Mouse (Mus musculus): ENCODE results near the gene Defb45. TPM values are rescaled to one million over a fixed set of nuclear protein-coding genes. Genes with fewer than 3 reads are reported as not detected.

The Defb45 gene
- polyA plus RNA-seq, 1 experiment from 2014 or later, result not detected

DNA sequence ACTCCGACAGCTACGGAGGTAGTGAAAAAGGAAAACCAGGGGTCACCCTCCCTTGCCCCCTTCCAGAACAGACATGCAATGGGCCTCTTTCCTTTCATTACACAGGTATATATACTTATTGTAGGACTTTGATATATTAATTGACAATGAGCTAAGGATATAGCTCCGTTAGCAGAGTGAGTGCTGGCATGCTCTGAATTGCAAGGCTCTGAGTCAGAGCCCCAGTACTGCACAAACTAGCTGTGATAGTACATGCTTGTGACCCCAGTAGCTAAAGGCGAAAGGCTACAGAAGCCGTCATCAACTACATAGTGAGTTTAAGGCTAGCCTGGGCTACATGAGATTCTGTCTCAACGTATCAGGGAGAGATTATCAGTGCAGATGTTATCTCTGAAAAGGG is 30.7 kb upstream of the Defb45 start:
- Histone ChIP-seq H3K4me2 (ENCODE audit: low read depth, low read length) (no peak overlapping the region), H3K27ac (replicated peaks; ENCODE audit: low read depth, low read length) (no peak overlapping the region), H3K9ac (ENCODE audit: low read depth, low read length) (no peak overlapping the region), H3K4me3 (ENCODE audit: low read depth, low read length) (no peak overlapping the region), H3K9me3 (ENCODE audit: control insufficient read depth, low read length) (no peaks in the 10 kb centered on the region), H3K36me3 (ENCODE audit: control insufficient read depth, insufficient read depth, low read length) (no peaks in the 10 kb centered on the region), H3K27me3 (replicated peaks; ENCODE audit: control insufficient read depth, insufficient read depth, low read length) (peaks cover 41% of the 10 kb centered on the region), H3K4me1 (ENCODE audit: control insufficient read depth, insufficient read depth, low read length) (no peaks in the 10 kb centered on the region; the same call in 1 of the 2 replicates)
- ATAC-seq (ENCODE audit: low read depth) (no peak), DNase-seq (ENCODE audit: low spot score) (no peak)
- 86% methylated on average over 6 of the region's 6 CpGs for WGBS

DNA sequence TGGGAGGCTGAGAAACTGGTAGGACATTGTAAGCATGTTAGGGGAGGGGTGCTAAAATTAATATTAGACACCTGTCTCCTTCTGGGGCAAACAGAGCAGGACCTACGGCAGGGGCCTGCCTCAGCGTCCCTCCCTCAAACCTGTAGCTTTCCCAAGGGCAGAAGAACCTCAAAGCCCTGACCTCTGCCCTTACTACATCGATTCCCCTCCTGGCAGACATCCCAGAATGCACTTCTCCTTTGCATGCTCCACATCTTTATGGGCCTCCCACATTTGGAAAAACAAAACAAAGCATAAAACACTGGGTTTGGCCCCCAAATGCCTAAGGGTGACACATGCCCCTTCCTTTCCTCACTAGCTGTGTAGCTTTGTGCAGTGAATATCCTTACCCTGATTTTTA is 30.0 kb upstream of the Defb45 start:
- no peak overlapping the region for H3K4me3 ChIP-seq (ENCODE audit: low read depth, low read length)
- H3K4me2 ChIP-seq (ENCODE audit: low read depth, low read length), result no peak overlapping the region
- DNase-seq (ENCODE audit: low spot score), result no peak
- no peak overlapping the region for H3K27ac ChIP-seq (replicated peaks; ENCODE audit: low read depth, low read length)
- ATAC-seq (ENCODE audit: low read depth), result no peak
- H3K36me3 ChIP-seq (ENCODE audit: control insufficient read depth, insufficient read depth, low read length), result no peaks in the 10 kb centered on the region
- H3K4me1 ChIP-seq (ENCODE audit: control insufficient read depth, insufficient read depth, low read length), result no peaks in the 10 kb centered on the region; the same call in 1 of the 2 replicates
- H3K9me3 ChIP-seq (ENCODE audit: control insufficient read depth, low read length), result no peaks in the 10 kb centered on the region
- no peak overlapping the region for H3K9ac ChIP-seq (ENCODE audit: low read depth, low read length)
- 44% methylated on average over 3 of the region's 3 CpGs for WGBS
- H3K27me3 ChIP-seq (replicated peaks; ENCODE audit: control insufficient read depth, insufficient read depth, low read length), result peaks cover 41% of the 10 kb centered on the region

DNA sequence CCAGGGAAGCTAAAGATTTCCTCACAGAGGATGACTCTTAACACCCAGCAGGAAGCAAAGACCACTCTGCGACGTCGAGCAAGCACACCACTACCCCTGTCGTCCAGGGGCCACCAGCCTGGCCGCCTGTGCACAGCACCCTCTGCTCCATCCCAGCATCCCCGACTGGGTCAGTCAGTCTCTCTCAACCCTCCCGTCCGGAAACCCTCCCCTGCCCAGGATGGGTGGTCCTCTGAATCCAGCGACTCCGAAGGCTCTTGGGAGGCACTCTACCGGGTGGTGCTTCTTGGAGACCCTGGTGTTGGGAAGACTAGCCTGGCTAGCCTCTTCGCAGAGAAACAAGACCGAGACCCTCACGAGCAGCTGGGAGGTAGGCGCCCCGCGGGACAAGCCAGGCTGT is 28.9 kb upstream of the Defb45 start:
- no peak overlapping the region for H3K9ac ChIP-seq (ENCODE audit: low read depth, low read length)
- H3K27me3 ChIP-seq (replicated peaks; ENCODE audit: control insufficient read depth, insufficient read depth, low read length), result peaks cover 41% of the 10 kb centered on the region
- no peaks in the 10 kb centered on the region; the same call in 1 of the 2 replicates for H3K4me1 ChIP-seq (ENCODE audit: control insufficient read depth, insufficient read depth, low read length)
- WGBS, result 42% methylated on average over 13 of the region's 17 CpGs
- no peak overlapping the region for H3K27ac ChIP-seq (replicated peaks; ENCODE audit: low read depth, low read length)
- H3K9me3 ChIP-seq (ENCODE audit: control insufficient read depth, low read length), result no peaks in the 10 kb centered on the region
- no peak for ATAC-seq (ENCODE audit: low read depth)
- peak overlapping the region; percentile 5; the same call in 1 of the 2 replicates for H3K4me2 ChIP-seq (ENCODE audit: low read depth, low read length)
- no peak for DNase-seq (ENCODE audit: low spot score)
- no peak overlapping the region for H3K4me3 ChIP-seq (ENCODE audit: low read depth, low read length)
- H3K36me3 ChIP-seq (ENCODE audit: control insufficient read depth, insufficient read depth, low read length), result no peaks in the 10 kb centered on the region

DNA sequence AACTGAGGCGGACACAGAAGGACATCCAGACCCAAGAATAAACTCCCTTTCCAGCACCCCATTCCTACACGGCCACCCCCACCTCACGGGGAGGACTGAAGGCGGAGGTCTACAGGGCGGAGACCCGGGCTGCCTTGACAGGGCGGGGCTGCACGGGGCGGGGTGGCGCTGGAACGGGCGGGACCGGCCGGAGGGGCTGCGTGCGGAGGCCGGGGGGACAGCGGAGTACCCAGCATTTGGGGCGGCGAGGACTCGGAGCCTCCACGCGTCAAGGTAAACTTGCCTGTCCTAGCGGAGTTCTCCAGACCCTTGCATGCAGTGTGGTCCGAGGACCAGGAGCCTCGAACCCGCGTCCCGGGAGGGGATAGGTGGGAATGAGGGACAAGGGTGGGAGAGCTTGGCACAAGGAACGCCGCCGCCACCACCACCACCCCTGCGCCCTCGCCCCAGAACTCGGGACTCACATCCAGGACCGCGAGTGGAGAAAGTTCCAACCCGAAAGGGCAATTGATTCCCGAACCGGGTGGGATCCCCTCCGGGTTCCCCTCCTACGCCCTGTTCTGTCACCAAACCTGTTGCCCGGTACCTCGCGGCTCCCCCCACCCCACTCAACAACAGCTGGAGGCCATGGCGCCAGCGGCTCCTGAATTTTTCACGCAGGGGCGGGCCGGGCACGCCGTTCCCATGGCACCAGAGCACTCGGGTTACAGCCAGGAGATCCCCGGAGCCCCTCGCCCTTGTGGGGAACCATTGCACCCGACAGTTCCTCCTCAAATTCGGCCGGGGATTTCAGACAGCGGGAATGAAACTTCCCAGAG is 27.8 kb upstream of the Defb45 start, which contains the start of gene Rem1:
Gene Rem1 (plus strand): TSS at position 178 of the 818 bp plus-strand sequence.
- Histone ChIP-seq H3K36me3 (ENCODE audit: control insufficient read depth, insufficient read depth, low read length) (no peaks in the 10 kb centered on the region), H3K27ac (replicated peaks; ENCODE audit: low read depth, low read length) (no peak within 1 kb of the TSS), H3K4me1 (ENCODE audit: control insufficient read depth, insufficient read depth, low read length) (no peaks in the 10 kb centered on the region; the same call in 1 of the 2 replicates), H3K9me3 (ENCODE audit: control insufficient read depth, low read length) (no peaks in the 10 kb centered on the region), H3K4me2 (ENCODE audit: low read depth, low read length) (peak within 1 kb of the TSS; percentile 74), H3K9ac (ENCODE audit: low read depth, low read length) (peak within 1 kb of the TSS; percentile 63), H3K27me3 (replicated peaks; ENCODE audit: control insufficient read depth, insufficient read depth, low read length) (peaks cover 41% of the 10 kb centered on the region), H3K4me3 (ENCODE audit: low read depth, low read length) (peak within 1 kb of the TSS; percentile 41)
- WGBS, result 2% methylated on average over 33 of the region's 59 CpGs
- peak; percentile 47 for DNase-seq (ENCODE audit: low spot score)
- peak; percentile 79 for ATAC-seq (ENCODE audit: low read depth)

DNA sequence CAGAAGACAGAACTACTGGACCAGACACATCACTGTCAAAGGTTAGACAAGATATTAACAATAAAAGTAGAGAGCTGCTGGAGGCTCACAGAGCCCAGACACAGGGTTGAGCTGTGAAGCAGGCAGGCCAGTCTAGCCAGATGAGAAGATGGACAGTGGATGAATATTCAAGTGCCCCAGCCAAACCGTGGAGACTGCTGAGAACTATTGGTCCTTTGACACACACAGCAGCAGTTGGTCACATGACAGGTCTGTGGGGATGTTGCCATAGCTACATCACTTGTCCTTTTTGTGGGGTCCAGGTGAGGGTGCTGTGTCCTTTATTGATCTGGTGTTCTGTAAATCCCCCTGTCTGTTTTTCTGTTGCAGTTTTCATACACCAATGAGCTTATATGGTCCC is 26.1 kb upstream of the Defb45 start:
- Histone ChIP-seq H3K4me3 (ENCODE audit: low read depth, low read length) (no peak overlapping the region), H3K27ac (replicated peaks; ENCODE audit: low read depth, low read length) (no peak overlapping the region), H3K4me1 (ENCODE audit: control insufficient read depth, insufficient read depth, low read length) (no peaks in the 10 kb centered on the region; the same call in 1 of the 2 replicates), H3K27me3 (replicated peaks; ENCODE audit: control insufficient read depth, insufficient read depth, low read length) (peaks cover 41% of the 10 kb centered on the region), H3K4me2 (ENCODE audit: low read depth, low read length) (no peak overlapping the region), H3K9me3 (ENCODE audit: control insufficient read depth, low read length) (no peaks in the 10 kb centered on the region), H3K9ac (ENCODE audit: low read depth, low read length) (no peak overlapping the region), H3K36me3 (ENCODE audit: control insufficient read depth, insufficient read depth, low read length) (no peaks in the 10 kb centered on the region)
- ATAC-seq (ENCODE audit: low read depth), result no peak
- DNase-seq (ENCODE audit: low spot score), result no peak
- WGBS, result 25% methylated on average over 1 of the region's 1 CpGs

DNA sequence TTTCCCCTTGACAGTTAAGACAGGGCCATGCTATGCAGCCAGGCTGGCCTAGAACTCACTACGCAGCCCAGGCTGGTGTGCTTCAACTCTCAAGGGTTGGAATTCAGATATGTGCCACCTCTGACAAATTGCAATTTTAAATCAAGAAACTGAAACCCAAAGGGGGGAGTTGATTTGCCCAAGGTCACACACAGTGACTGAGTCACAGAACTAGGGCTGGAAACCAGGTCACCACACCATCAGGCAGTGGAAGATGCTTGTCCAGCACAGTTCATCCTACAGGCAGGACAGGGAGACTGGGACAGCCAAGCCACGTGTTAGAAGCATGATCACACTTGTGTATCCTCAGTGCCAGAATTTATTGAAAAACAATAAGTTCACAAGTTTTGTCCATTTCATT is 25.4 kb upstream of the Defb45 start:
- WGBS, result 89% methylated on average over 2 of the region's 2 CpGs
- DNase-seq (ENCODE audit: low spot score) (no peak), ATAC-seq (ENCODE audit: low read depth) (no peak)
- H3K4me1 ChIP-seq (ENCODE audit: control insufficient read depth, insufficient read depth, low read length), result no peaks in the 10 kb centered on the region; the same call in 1 of the 2 replicates
- no peak overlapping the region for H3K9ac ChIP-seq (ENCODE audit: low read depth, low read length)
- no peaks in the 10 kb centered on the region for H3K9me3 ChIP-seq (ENCODE audit: control insufficient read depth, low read length)
- H3K4me2 ChIP-seq (ENCODE audit: low read depth, low read length), result no peak overlapping the region
- no peak overlapping the region for H3K4me3 ChIP-seq (ENCODE audit: low read depth, low read length)
- H3K36me3 ChIP-seq (ENCODE audit: control insufficient read depth, insufficient read depth, low read length), result no peaks in the 10 kb centered on the region
- H3K27me3 ChIP-seq (replicated peaks; ENCODE audit: control insufficient read depth, insufficient read depth, low read length), result peaks cover 41% of the 10 kb centered on the region
- no peak overlapping the region for H3K27ac ChIP-seq (replicated peaks; ENCODE audit: low read depth, low read length)

DNA sequence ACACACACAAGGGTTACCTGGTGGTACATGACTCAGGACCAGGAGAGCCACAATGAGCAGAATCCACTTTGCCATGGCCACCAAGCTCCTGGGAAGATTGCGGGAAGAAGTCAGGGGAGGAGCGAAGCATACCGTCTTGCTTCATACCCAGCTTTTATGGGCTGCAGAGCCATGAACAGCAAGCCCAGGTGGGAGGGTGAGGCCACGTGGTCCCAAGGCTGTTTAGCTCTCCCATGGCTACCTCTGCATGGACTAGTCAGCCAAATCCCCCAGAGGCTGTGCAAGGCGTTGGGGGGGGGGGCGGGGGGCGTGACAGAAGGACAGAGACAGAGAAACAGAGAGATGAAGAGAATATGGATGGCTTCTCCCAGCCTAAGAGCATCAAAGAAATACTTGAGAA is 23.8 kb upstream of the Defb45 start, which contains the start of gene Defb25:
Gene Defb25 (minus strand): TSS at position 101 of the 400 bp plus-strand sequence.
- Histone ChIP-seq H3K4me2 (ENCODE audit: low read depth, low read length) (no peak within 1 kb of the TSS), H3K27ac (replicated peaks; ENCODE audit: low read depth, low read length) (no peak within 1 kb of the TSS), H3K27me3 (replicated peaks; ENCODE audit: control insufficient read depth, insufficient read depth, low read length) (peaks cover 27% of the 10 kb centered on the region), H3K9me3 (ENCODE audit: control insufficient read depth, low read length) (no peaks in the 10 kb centered on the region), H3K36me3 (ENCODE audit: control insufficient read depth, insufficient read depth, low read length) (no peaks in the 10 kb centered on the region), H3K9ac (ENCODE audit: low read depth, low read length) (no peak within 1 kb of the TSS), H3K4me3 (ENCODE audit: low read depth, low read length) (no peak within 1 kb of the TSS), H3K4me1 (ENCODE audit: control insufficient read depth, insufficient read depth, low read length) (no peaks in the 10 kb centered on the region; the same call in 1 of the 2 replicates)
- no peak for DNase-seq (ENCODE audit: low spot score)
- 89% methylated on average over 7 of the region's 7 CpGs for WGBS
- ATAC-seq (ENCODE audit: low read depth), result no peak

DNA sequence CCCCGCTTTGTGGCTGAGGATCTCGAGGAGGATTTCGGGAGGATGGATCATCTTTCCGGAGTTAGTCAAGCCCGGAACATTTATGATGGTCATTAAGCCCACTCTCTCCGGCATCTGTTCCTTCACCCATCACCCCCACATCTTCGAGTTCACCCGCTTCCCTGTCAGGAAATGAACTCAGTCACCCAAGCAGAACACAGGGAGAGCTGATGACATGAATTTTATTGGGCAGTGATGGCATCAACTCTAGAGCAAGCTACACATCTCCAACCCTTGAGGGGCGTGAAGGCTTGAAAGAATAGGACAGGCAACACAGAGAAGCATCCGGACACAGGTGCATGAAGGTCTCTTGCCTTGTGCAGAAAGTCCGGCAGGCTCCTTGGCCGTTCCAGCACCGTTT is 23.0 kb upstream of the Defb45 start:
- no peaks in the 10 kb centered on the region; the same call in 1 of the 2 replicates for H3K4me1 ChIP-seq (ENCODE audit: control insufficient read depth, insufficient read depth, low read length)
- ATAC-seq (ENCODE audit: low read depth), result no peak
- peaks cover 19% of the 10 kb centered on the region for H3K27me3 ChIP-seq (replicated peaks; ENCODE audit: control insufficient read depth, insufficient read depth, low read length)
- 80% methylated on average over 13 of the region's 13 CpGs for WGBS
- no peak overlapping the region for H3K4me2 ChIP-seq (ENCODE audit: low read depth, low read length)
- no peaks in the 10 kb centered on the region for H3K36me3 ChIP-seq (ENCODE audit: control insufficient read depth, insufficient read depth, low read length)
- no peak overlapping the region for H3K4me3 ChIP-seq (ENCODE audit: low read depth, low read length)
- DNase-seq (ENCODE audit: low spot score), result no peak
- H3K9ac ChIP-seq (ENCODE audit: low read depth, low read length), result no peak overlapping the region
- no peaks in the 10 kb centered on the region for H3K9me3 ChIP-seq (ENCODE audit: control insufficient read depth, low read length)
- no peak overlapping the region for H3K27ac ChIP-seq (replicated peaks; ENCODE audit: low read depth, low read length)

Data from embryonic facial prominence, embryonic 14.5 days (tissue).